Mouse (Mus musculus): ENCODE results near the gene Rdh16f2. TPM values are rescaled to one million over a fixed set of nuclear protein-coding genes. Genes with fewer than 3 reads are reported as not detected.
"Not testable (repeated sequence)": the region's sequence is repeated elsewhere in the genome, so short reads cannot be mapped to it uniquely, and the experiment has no call there.

The Rdh16f2 gene
- total RNA-seq, 1 experiment from 2014 or later: not detected

GRCm38 (mm10) chr10:127886971-127887370 lies 20.7 kb downstream of the Rdh16f2 start:
- no peak for ATAC-seq (replicated peaks; ENCODE audit: low read depth, poor library complexity, severe bottlenecking)

DNA sequence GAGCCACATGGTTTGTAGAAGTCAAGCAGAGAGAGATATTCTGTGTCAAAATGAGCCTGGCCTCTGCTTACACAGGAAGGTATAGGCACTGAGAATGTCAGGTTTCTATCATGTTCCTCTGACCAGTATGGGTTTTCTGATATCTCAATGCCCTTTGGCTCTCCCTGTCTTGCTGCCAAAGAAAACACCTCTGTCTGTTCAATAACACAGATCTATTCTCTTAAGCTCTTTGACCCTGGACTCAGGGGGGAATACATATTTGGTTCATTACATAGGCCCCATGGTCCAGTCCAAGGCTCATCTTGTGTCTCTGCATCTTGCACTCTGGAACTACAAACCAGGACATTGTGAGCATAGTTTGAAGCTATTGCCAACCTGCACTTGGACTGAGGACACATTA lies 22.3 kb downstream of the Rdh16f2 start, which contains the start of gene Rdh7:
Rdh7 (minus strand) TSS at position 213 of the 400 bp plus-strand sequence.
- no peak for ATAC-seq (replicated peaks; ENCODE audit: low read depth, poor library complexity, severe bottlenecking)

GRCm38 (mm10) chr10:127891481-127891880 lies 25.2 kb downstream of the Rdh16f2 start:
- no peak for ATAC-seq (replicated peaks; ENCODE audit: low read depth, poor library complexity, severe bottlenecking)

- peak; percentile 99 for ATAC-seq (replicated peaks; ENCODE audit: low read depth, poor library complexity, severe bottlenecking)
Measured at GRCm38 (mm10) chr10:127893163-127894022, 27.1 kb downstream of the Rdh16f2 start.

DNA sequence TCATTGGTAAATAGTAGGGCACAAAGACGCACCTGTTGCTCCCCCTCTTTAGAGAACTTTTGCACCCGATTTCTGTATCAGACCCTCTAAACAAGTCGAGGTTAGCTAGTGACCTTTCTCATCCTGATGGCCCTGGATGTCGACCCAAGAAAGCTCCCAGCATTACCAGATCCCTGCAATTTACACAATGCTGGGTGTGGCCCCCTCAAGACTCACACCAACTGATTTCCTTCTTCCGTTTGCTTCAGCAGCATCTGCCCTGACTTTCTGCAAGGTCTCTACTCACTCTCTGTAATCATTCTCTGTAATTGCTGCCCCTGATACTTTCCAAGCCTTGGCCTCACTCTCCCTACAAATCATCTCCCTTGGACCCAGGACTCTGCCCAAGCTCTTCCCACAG lies 30.4 kb downstream of the Rdh16f2 start:
- no peak for ATAC-seq (replicated peaks; ENCODE audit: low read depth, poor library complexity, severe bottlenecking)

- no peak for ATAC-seq (replicated peaks; ENCODE audit: low read depth, poor library complexity, severe bottlenecking)
Measured at GRCm38 (mm10) chr10:127897506-127897905, 31.2 kb downstream of the Rdh16f2 start.

- ATAC-seq (replicated peaks; ENCODE audit: low read depth, poor library complexity, severe bottlenecking): no peak
Measured at GRCm38 (mm10) chr10:127898218-127898617, 31.9 kb downstream of the Rdh16f2 start, which contains the start of gene Sdr9c7. Gene Sdr9c7, plus strand, starts transcription at chr10:127898518.

DNA sequence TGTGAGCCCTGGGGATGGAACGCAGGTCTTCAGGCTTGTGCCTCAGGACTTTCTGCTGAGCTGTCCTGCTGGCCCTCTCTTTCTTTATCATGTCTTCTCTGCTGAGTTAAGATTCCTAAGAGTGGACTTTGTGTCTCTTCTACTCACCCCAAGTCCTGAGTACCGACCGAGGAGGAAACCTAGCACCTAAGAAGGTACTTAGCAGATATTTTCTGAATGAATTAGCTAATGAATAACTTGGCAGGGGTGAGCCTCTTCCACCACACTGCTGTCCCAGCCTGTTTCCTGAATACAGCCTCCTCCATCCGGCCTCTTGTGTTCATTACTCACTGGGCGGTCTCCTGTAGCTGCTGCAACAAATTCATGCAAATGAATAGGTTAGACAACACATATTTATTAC lies 33.5 kb downstream of the Rdh16f2 start:
- ATAC-seq (replicated peaks; ENCODE audit: low read depth, poor library complexity, severe bottlenecking): no peak

DNA sequence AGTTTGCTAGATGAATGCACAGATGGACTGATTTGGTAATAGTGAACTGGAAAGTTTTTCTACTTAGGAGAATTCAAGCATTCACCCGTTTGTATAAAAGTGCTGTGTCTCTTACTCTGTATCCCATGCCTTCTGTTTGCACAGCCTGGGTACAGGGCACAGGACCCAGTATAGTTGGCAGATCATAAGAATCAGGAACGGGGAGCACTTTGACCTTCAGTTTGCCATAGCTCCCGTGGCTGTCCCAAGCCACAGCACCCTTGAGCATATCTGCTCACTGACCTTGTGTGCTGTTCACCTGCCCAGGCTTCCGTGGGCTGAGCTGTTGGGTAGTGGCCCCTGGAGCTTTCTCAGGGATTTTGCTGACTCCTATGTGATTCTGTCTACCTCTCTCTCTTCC lies 35.5 kb downstream of the Rdh16f2 start:
- ATAC-seq (replicated peaks; ENCODE audit: low read depth, poor library complexity, severe bottlenecking): no peak

DNA sequence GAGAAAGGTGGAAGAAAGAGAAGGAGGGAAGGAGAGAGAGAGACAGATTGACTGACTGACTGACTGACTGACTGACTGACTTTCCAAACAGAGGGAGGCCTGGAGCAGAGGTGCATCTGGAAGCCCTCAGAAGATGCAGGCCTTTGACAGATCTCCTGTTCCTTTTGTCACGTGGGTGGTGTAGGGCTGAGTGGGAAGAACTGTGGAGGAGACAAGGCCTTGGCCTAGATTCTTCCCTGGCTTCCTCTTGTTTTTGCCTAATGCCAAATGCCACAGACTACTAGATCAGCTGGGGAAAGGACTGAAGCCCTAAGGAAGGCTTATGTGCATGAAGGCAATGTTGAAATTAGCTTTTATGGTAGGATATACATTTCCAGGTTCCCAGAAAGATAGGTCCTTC lies 36.8 kb downstream of the Rdh16f2 start:
- no peak for ATAC-seq (replicated peaks; ENCODE audit: low read depth, poor library complexity, severe bottlenecking)

GRCm38 (mm10) chr10:127904718-127905446 lies 38.6 kb downstream of the Rdh16f2 start:
- no peak for ATAC-seq (replicated peaks; ENCODE audit: low read depth, poor library complexity, severe bottlenecking)

DNA sequence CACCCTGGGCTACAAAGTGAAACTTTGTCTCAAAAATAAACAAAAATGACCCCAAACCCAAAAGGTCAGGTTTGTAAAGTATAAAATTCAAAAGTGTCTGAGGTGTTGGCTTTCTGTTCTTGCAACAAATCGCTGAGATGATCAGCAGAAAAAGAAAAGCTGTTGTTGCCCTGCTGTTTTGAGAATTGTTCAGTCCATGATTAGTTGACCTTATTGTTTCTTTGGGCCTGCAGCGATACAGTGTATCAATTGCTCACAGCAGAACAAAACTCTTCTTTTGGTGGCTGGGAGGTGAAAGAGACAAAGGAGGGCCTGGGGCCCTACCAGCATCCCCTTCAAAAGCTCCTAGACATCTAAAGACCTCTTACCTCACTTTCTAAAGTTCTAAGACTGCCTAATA lies 39.9 kb downstream of the Rdh16f2 start:
- ATAC-seq (replicated peaks; ENCODE audit: low read depth, poor library complexity, severe bottlenecking): no peak

DNA sequence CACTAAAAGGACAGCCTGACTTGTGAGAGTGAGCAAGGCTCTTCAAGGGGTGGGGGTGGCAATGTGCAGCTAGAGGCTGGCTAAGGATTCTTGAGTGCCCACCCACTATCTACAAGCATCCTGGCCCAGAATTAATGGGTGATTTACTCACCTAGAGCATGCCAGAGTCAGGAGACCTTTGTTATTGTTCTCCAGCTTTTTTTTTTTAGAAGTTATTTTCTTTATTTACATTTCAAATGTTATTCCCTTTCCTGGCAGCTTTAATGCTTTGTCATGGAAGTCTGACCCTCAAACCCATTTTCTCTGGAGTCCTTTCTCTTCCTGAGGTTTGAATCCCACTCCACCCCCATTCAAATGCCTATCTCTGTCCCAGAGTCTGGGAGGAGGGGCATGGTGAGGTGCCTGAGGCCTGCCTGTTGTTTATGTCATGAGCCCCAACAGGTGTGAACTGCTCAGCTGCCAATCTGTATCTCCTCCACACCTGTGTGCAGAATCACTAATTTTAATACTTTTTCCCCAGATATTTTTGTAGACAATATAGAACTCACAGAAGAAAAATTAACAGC lies 41.2 kb downstream of the Rdh16f2 start:
- no peak for ATAC-seq (replicated peaks; ENCODE audit: low read depth, poor library complexity, severe bottlenecking)

DNA sequence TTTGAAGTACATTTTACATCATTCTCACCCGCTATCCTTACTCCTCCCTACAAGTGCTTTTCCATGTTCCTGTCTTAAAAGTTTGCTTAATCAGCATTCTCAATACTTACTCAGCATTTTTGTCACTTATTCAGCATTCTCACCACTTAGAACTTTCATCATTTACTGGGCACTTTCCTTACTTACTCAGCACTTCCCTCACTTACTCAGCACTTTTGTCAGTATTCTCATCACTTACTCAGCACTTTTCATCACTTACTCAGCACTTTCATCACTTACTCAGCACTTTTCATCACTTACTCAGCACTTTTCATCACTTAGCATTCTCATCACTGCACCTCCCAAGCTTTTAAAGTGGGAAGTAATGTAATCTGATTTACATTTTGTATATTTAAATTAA lies 49.3 kb downstream of the Rdh16f2 start:
- no peak for ATAC-seq (replicated peaks; ENCODE audit: low read depth, poor library complexity, severe bottlenecking)

DNA sequence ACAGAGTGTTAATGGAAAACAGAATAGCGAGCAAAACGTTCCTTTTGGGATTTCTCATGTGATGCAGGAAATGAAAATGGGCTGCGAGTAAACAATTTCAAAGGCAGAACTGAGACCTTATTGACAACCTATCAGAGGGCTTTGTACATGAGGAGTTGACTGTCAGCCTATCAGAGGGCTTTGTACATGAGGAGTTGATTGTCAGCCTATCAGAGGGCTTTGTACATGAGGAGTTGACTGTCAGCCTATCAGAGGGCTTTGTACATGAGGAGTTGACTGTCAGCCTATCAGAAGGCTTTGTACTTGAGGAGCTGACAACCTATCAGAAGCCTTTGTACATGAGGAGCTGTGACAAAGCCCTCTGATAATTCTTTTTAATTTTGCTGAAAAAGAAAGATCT lies 50.9 kb downstream of the Rdh16f2 start:
- not testable (repeated sequence) for ATAC-seq (replicated peaks; ENCODE audit: low read depth, poor library complexity, severe bottlenecking)

DNA sequence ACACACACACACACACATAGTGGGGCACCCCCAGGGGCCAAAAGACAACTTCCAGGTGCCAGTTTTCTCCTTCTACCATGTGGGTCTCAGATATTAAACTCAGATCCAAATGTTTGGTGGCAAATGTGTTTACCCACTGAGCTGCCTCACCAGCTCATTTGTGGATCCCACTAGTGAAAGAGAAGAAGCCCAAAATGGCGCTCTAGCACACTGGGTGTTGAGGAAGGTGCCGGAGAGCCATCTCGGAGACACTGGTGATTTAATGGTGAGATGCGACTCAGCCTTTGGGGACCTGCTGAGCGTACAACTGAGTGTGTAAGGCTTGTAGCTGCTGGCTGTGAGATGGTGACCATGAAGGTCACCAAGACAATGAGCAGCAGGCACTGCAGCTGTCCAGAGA lies 51.4 kb downstream of the Rdh16f2 start:
- no peak for ATAC-seq (replicated peaks; ENCODE audit: low read depth, poor library complexity, severe bottlenecking)

GRCm38 (mm10) chr10:127922241-127922640 lies 56.0 kb downstream of the Rdh16f2 start:
- ATAC-seq (replicated peaks; ENCODE audit: low read depth, poor library complexity, severe bottlenecking): no peak

DNA sequence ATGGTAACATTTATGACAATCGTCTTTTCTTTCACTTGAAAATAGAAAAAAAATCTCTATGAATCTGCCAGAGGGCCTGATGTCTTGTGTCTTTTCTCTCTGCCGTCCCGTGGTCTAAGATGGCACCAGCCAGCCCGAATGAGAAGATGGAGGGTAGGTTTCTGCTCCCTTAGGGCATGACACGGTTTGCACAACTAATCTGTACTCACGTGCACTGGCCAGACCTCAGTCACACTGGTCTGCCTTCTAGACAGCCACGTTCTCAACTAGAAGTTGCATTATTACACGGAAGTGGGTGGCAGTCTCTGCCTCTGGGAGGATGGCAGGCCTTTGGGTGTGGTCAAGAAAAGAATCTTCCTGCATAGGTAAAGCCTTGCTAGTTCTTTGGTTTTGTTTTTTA lies 56.8 kb downstream of the Rdh16f2 start:
- no peak for ATAC-seq (replicated peaks; ENCODE audit: low read depth, poor library complexity, severe bottlenecking)

- no peak for ATAC-seq (replicated peaks; ENCODE audit: low read depth, poor library complexity, severe bottlenecking)
Measured at GRCm38 (mm10) chr10:127924597-127925378, 58.5 kb downstream of the Rdh16f2 start.
